Mouse (Mus musculus) right cerebral cortex, postnatal 14 days (tissue): ENCODE measurements at regions not wholly inside any gene's neighbourhood (a gene's known extent, or its start where the extent isn't known, plus 50 kb on each side); places are given as distances from the start of the nearest gene placed in this dataset.

Experiments
- DNase-seq: peaks from one replicate; pipeline ENCODE4 v3.0.0; 2022

DNA sequence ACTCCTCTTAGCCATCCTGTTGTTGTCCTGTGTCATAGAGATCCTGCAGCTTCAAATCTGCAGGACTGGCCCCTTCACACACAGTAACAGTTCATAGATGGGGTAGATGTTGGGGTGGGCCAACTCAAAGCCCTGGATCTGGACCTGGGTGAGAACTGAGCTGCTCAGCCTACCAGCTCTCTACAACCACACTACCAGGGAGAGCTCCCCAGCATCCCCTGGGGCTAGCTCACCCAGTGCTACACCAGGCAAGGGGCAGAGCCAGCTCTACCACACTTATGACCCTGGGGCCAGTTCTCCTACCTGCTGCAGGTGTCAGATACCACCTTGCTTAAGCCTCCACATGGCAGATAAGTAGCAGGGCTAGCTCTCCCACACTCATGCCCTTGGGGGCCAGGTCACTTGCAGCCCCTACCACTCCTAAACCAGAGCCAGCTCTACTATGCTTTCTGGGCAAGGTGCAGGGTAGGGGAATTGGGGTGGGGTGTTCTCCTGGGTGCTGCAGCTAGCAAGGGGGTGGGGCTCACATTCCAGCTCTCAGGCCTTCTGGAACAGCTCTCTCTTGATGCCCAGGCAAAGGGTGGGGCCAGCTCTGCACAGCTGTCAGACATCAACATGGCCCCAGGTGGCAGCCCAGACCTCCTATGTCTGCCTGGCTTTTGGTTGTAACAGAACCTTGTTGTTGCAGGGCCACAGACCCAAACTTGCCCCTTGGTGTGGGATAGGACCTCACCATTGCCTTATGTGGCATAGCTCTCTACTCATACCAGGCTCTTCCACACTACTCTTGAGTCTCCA, 62.4 kb upstream of the Tab2 start:
- no peak for DNase-seq

DNA sequence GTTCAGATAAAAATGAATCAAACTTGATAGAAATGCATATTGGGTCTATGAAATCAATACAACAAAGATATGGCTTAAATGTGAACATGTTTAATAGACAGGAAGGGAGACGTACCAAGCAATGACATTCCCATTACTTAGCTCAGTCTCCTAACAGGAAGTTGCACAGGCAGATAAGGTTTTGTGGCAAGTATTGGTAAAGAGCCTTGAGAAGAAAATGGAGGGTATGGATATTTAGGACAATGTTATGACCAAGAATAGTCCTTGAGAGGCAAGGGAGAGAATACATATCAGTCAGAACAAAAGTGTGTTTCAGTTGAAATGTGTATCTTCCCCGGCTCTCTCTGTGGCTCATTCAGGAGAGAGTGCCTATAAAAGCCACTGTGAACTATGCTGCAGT, 60.7 kb upstream of the Tab2 start:
- no peak for DNase-seq

DNA sequence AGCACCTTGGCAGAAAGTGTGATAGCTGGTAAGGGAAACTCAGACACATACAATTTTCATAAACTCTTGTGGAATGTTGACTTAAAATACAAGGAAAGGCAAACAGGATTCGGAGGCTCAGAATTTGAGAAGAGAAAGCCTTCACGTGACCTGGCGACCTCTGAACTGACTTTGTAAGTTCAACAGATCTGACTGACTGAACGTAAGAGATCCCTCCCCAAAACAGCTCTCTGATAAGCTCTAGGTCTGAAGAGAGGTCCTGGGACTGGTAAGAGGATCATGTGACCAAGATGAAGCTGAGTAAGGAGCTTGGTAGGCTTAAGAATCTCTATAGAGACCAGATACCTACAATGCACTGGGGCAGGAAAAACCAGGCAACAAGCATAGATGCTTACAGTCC, 55.7 kb upstream of the Tab2 start:
- no peak for DNase-seq

DNA sequence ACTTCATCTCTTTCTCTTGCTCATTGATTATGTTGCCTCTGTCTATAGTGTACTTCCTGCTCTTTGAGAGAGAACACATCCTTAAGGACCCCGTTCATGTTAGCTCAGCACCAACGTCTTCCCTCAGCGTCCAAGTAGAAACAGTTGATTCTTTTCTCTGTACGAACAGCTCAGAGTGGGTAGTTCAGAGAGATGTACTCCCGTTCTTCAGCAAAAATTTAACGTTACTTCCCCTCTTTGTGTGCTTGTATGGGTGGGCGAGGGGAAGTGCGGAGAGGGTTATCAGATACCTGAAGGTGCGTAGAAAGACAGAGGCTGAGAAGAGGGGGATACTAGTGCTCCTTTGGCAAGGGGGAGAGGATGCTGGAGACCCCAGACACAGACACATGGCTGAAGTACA, 55.1 kb upstream of the Tab2 start:
- no peak for DNase-seq

DNA sequence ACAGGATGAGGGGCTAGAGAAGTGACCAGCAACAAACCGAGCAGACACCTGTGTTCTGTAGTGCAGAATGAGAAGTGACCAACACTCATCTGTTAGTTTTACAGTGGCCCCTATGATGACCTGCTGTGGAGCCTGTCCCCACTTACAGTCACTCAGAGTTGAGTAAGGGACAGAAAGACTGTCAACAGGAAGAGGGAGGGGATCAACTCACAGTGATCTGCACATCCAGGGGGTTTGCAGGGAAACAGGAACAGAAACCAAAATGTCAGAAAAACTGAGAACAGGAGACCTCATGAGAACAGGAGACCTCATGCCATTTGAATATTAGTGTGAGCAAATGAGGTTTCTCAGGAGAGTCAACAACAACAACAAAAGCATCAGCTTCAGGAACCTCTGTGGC, 53.8 kb upstream of the Tab2 start:
- no peak for DNase-seq

DNA sequence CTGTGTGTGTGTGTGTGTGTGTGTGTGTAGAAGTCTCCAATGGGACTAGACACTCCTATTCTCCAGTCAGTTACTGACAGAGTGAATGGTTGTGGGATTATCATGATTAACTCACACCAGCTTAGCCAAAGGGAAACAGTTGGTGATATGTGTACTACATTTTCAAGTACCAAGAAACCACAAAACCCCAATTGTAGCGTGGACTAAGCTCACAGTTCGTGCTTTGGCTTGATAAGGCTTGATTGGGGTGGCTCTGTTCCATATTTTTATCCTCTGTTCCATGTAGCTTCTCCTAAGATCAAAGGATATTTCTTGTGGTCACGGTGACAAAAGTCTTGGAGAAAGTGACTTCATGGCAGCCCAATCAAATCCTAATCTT, 51.9 kb upstream of the Tab2 start:
- no peak for DNase-seq

DNA sequence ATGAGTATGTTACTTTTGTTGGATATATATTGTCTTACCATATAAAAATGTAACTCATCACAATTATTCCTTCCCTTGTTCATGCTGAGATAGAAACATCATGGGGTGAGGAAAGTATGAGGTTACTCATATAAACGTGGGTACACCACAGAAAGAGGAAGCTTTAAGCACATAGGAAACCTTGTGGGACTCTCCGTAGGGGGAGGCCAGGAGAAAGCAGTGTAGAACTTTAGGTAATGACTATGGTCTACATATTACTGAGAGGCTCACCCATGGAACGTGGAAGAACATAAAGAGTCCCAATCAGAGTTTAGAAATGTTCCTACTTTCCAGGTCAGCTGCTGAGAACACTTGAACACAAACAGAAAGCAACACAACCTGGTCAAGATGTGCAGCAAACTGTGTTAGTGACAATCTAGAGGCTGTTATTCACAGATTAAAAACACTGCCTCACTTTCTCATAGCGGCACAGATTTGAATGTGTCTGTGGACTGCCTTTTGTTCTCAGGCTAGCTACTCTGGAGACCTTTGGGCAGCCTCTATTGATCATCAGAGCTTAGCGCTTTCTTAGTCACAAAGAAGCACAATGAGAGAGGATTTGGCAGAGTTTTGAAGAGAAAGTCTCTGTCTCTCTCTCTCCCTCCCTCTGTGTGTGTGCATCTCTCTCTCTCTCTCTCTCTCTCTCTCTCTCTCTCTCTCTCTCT, 51.4 kb upstream of the Tab2 start:
- no peak for DNase-seq
